Mouse (Mus musculus) midbrain, postnatal 0 days (tissue): ENCODE data around the gene Vti1b. TPM values are rescaled to one million over a fixed set of nuclear protein-coding genes. Genes with fewer than 3 reads are reported as not detected.

Experiments
- ATAC-seq: fragments of 200-750 bp; cut with Nextera tagmentation; 2 replicates; pipeline ENCODE4 v1.8.0; 2017; ENCODE audit warnings: moderate number of reproducible peaks, mild to moderate bottlenecking, moderate TSS enrichment, moderate library complexity; ENCODE audit not compliant: low FRiP score
- DNase-seq: peaks from one replicate; pipeline ENCODE4 v3.0.0-alpha.2; 2015; ENCODE audit warnings: low spot score
- H3K27ac ChIP-seq: fragments of 300-500 bp; sonication (generic); 2 replicates; pipeline ENCODE4 v1.5.1; 2014; ENCODE audit warnings: low read depth, mild to moderate bottlenecking, low read length, mixed read lengths
- H3K27me3 ChIP-seq: fragments of 300-500 bp; sonication (generic); 2 replicates; pipeline ENCODE4 v1.6.1; 2014; ENCODE audit warnings: low read length, control low read depth, mixed read lengths; ENCODE audit not compliant: insufficient read depth
- H3K36me3 ChIP-seq: fragments of 300-500 bp; sonication (generic); 2 replicates; pipeline ENCODE4 v1.6.1; 2014; ENCODE audit warnings: low read length, control low read depth, mixed read lengths; ENCODE audit not compliant: insufficient read depth
- H3K4me1 ChIP-seq: fragments of 300-500 bp; sonication (generic); 2 replicates; pipeline ENCODE4 v1.6.1; 2014; ENCODE audit warnings: mild to moderate bottlenecking, control low read depth, antibody characterized with exemption, low read length, mixed read lengths; ENCODE audit not compliant: insufficient read depth
- H3K4me2 ChIP-seq: fragments of 300-500 bp; sonication (generic); 2 replicates; pipeline ENCODE4 v1.6.1; 2014; ENCODE audit warnings: low read depth, mild to moderate bottlenecking, low read length, mixed read lengths; ENCODE audit not compliant: poor library complexity, severe bottlenecking
- H3K4me3 ChIP-seq: fragments of 300-500 bp; sonication (generic); 2 replicates; pipeline ENCODE4 v1.5.1; 2014; ENCODE audit warnings: low read depth, mild to moderate bottlenecking, low read length, moderate library complexity
- H3K9ac ChIP-seq: fragments of 300-500 bp; sonication (generic); replicated peaks from 2 replicates; pipeline ENCODE4 v1.6.1; 2014; ENCODE audit warnings: mild to moderate bottlenecking, low read length, moderate library complexity, mixed read lengths; ENCODE audit not compliant: poor library complexity, severe bottlenecking
- H3K9me3 ChIP-seq: fragments of 300-500 bp; sonication (generic); 2 replicates; pipeline ENCODE4 v1.6.1; 2016; ENCODE audit warnings: low read length, control low read depth
- CTCF ChIP-seq: IDR thresholded peaks from 2 replicates; pipeline ENCODE4 v1.5.1; 2016; ENCODE audit warnings: antibody characterized with exemption, mild to moderate bottlenecking
- WGBS: fragments of 180-500 bp; shearing (Covaris S2); extraction: QIAGEN DNeasy Blood & Tissue Kit; methylation state at CpG from one replicate; pipeline ENCODE4 v1.1.7; 2014; 5-methylcytosine and 5-hydroxymethylcytosine counted together
- polyA plus RNA-seq: library from polyadenylated mRNA; unstranded; fragments of >200 nt; fragmentation: Nextera tagmentation; extraction: Ambion mirVana; gene quantifications from 2 replicates; pipeline ENCODE4 v1.2.1, GENCODE M21; 2015
- total RNA-seq: library from RNA; depleted of rRNA; stranded (reverse); fragments of >200 nt; gene quantifications from 2 replicates; pipeline ENCODE4 v1.2.3, GENCODE M21; 2014; rRNA removed

Vti1b gene
- total RNA-seq (83.0 and 98.8 TPM in 2 replicates), polyA plus RNA-seq (228 and 230 TPM in 2 replicates)

DNA sequence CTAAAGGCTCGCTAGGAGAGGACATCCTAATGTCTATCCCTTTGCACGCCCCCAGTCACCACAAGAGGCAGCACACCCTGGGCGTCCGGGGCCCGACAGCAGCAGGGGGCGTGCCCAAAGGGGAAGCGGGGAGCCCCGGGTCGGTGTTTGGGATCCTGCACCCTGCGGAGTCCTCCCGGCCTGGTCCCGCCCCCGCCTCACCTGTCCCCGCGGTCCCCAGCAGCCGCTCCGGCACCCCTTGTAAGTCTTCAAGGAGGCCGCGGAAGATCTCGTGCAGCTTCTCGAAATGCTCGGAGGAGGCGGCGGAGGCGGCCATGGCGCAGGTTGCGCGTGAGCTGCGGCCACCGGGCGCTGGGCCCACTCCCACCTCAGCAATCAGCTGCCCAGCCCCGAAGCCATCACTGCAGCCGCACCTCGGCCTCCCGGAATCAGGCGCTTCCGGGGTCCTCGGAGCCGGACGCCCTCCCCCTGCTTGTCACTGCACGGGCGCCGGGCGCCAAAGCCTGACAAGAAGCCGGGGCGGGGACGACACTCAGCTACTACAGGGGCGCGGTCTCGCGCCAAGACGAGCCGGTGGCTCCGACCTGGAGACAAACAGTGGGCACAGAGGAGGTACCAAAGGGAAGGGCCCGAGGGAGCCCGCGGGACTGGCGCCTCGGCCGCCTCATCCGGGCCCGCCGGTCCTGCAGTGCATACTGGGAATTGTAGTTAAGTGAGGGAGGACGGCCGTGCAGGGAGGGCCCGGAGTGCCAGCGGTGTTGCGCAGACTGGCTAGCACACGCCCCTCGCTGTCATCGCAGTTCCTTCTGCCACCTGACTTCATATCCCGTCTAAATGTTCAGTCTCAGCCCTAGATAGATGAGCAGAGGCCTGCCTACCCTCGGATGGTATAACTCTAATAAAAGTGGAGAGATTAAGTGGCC lies at the start of gene Vti1b:
Gene Vti1b, minus strand, starts transcription at position 649 of the 923 bp plus-strand sequence.
- ATAC-seq (peak; percentile 97), DNase-seq (peak; percentile 90)
- peaks cover 12% of the 10 kb centered on the region for H3K36me3 ChIP-seq
- H3K27ac ChIP-seq: peak within 1 kb of the TSS; percentile 94
- peak within 1 kb of the TSS; percentile 97 for H3K4me3 ChIP-seq
- H3K9me3 ChIP-seq: no peaks in the 10 kb centered on the region
- peak; percentile 75 for TF ChIP-seq CTCF
- H3K27me3 ChIP-seq: no peaks in the 10 kb centered on the region
- WGBS: under 1% methylated on average over 73 of the region's 73 CpGs
- H3K9ac ChIP-seq: peak within 1 kb of the TSS; percentile 86
- peak within 1 kb of the TSS; percentile 61 for H3K4me2 ChIP-seq
- H3K4me1 ChIP-seq: peaks cover 5% of the 10 kb centered on the region; the same call in 1 of the 2 replicates

DNA sequence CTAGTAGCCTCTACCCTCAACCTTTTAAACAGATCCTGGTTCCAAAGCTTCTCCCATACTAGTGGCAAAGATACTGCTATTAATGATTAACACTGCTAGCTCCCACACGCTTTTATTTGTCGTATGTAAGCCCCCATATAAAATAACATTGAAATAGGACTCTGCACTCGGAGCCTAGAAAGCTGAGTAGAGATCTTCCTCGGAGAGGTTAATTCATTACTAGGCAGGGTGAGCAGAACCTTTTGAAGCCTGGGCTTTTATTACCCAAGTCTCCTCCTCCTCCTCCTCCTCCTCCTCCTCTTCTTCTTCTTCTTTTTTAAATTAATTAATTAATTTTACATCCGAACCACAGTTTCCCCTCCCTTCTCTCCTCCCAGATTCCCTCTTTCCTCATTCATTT lies 45.0 kb upstream of the Vti1b start:
- H3K9me3 ChIP-seq: no peaks in the 10 kb centered on the region
- H3K9ac ChIP-seq: no peak overlapping the region
- no peaks in the 10 kb centered on the region for H3K27me3 ChIP-seq
- no peak for TF ChIP-seq CTCF
- no peak overlapping the region for H3K27ac ChIP-seq
- H3K4me2 ChIP-seq: no peak overlapping the region
- DNase-seq (no peak), ATAC-seq (no peak)
- H3K4me1 ChIP-seq: no peaks in the 10 kb centered on the region
- no peaks in the 10 kb centered on the region for H3K36me3 ChIP-seq
- 73% methylated on average over 5 of the region's 5 CpGs for WGBS
- H3K4me3 ChIP-seq: no peak overlapping the region

DNA sequence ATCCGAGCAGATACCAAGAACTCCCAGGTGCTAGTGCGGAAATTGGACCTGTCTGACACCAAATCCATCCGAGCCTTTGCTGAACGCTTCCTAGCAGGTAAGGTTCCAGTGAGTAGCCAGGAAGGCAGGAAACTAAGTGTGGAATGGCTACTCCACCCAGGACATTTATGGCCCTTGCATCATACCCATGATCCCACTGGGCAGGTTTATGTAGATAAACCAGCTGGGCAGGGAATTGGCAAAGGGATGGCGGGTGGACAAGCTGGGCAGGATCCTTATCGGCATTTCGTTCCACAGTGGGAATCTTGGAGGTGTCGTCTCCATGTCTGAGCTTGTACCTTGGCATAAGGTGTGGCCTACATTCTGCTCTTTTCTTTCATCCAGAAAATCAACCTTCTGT lies 39.0 kb upstream of the Vti1b start:
- H3K27me3 ChIP-seq: no peaks in the 10 kb centered on the region
- no peaks in the 10 kb centered on the region for H3K9me3 ChIP-seq
- 90% methylated on average over 8 of the region's 8 CpGs for WGBS
- H3K4me1 ChIP-seq: no peaks in the 10 kb centered on the region
- no peak overlapping the region for H3K4me2 ChIP-seq
- H3K36me3 ChIP-seq: no peaks in the 10 kb centered on the region
- H3K27ac ChIP-seq: no peak overlapping the region
- ATAC-seq (no peak), DNase-seq (no peak)
- H3K4me3 ChIP-seq: no peak overlapping the region
- H3K9ac ChIP-seq: no peak overlapping the region
- TF ChIP-seq CTCF: no peak

DNA sequence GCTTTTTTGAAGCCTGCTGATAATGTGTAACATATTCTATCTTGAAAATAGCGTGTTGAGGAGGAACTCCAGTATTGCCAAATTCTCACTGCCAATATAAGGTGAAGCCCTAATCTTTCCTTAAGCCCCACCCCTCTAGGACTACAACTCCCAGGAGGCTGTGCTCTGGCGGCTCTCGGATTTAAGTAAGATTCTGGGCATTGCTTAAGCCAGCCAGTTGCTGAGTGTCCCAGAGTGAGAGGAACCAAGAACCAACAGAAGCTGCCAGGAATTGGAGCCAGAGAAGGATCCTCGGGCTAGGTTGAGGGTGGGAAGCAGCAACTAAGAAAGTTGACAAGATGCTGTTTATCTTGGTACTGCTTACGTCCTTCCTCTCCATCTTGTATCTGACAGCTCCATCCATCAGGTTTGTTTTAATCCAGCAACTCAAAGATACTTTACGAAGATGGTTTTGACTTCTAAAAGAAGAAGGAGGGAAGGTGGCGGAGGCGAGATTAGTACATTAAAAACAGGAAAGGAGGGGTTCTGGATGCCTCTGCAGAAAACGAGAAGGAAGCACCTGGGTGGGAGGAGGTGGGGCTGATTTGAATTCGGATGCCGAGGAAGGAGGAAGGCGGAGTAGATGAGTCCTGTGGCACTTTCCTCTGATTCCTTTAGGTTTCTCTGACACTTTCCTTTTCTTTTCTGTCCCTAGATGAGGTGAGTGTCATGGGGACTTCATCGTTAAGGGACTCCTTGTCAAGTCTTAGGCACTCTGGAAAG lies 36.4 kb upstream of the Vti1b start, which contains the start of gene Rdh12:
Gene Rdh12, plus strand, starts transcription at position 212 of the 762 bp plus-strand sequence.
- TF ChIP-seq CTCF: no peak
- no peak within 1 kb of the TSS for H3K9ac ChIP-seq

GRCm38 (mm10) chr12:79201882-79202281 lies 29.4 kb upstream of the Vti1b start:
- no peak overlapping the region for H3K9ac ChIP-seq
- no peak overlapping the region for H3K4me2 ChIP-seq
- H3K4me3 ChIP-seq: no peak overlapping the region
- no peak for TF ChIP-seq CTCF
- no peak overlapping the region for H3K27ac ChIP-seq
- no peak for ATAC-seq
- H3K4me1 ChIP-seq: no peaks in the 10 kb centered on the region
- H3K9me3 ChIP-seq: no peaks in the 10 kb centered on the region
- 71% methylated on average over 3 of the region's 3 CpGs for WGBS
- no peaks in the 10 kb centered on the region for H3K27me3 ChIP-seq
- H3K36me3 ChIP-seq: no peaks in the 10 kb centered on the region
- DNase-seq: no peak

More for the DNA sequence above, 36.4 kb upstream of the Vti1b start, which contains the start of gene Rdh12:
- no peak for ATAC-seq
- H3K4me3 ChIP-seq: peak within 1 kb of the TSS; percentile 40
- H3K9me3 ChIP-seq: no peaks in the 10 kb centered on the region
- no peaks in the 10 kb centered on the region for H3K36me3 ChIP-seq
- H3K4me2 ChIP-seq: peak within 1 kb of the TSS; percentile 53
- DNase-seq: peak; percentile 67
- 4% methylated on average over 13 of the region's 13 CpGs for WGBS
- H3K4me1 ChIP-seq: no peaks in the 10 kb centered on the region
- H3K27me3 ChIP-seq: no peaks in the 10 kb centered on the region
- no peak within 1 kb of the TSS for H3K27ac ChIP-seq
